Mouse (Mus musculus) forebrain, embryonic 11.5 days (tissue): Measurements from ENCODE around the gene Plcxd1. TPM values are rescaled to one million over a fixed set of nuclear protein-coding genes. Genes with fewer than 3 reads are reported as not detected.

Experiments used
- polyA plus RNA-seq: library from polyadenylated mRNA; unstranded; fragments of >200 nt; fragmentation: Nextera tagmentation; extraction: Ambion mirVana; gene quantifications from 2 replicates; pipeline ENCODE4 v1.2.1, GENCODE M21; 2014

The Plcxd1 gene
- polyA plus RNA-seq, 1 experiment from 2014 or later, result 0.43 TPM

Other genes starting within 250 kb of the Plcxd1 start
- 0.68 and 1.1 TPM in 2 replicates for gene Gm15446, start 176.6 kb upstream of the Plcxd1 start, polyA plus RNA-seq
- gene Zfp932, start 103.4 kb upstream of the Plcxd1 start, polyA plus RNA-seq, result 28.0 and 28.6 TPM in 2 replicates
- 5.7 and 6.4 TPM in 2 replicates for gene Gm17655, start 27.5 kb upstream of the Plcxd1 start, polyA plus RNA-seq
- 1.3 and 2.7 TPM in 2 replicates for gene Gm35315, start 5.5 kb upstream of the Plcxd1 start, polyA plus RNA-seq
- gene Gtpbp6, start 8.2 kb downstream of the Plcxd1 start, polyA plus RNA-seq, result 24.4 and 28.2 TPM in 2 replicates
- gene Zfp605, start 10.1 kb downstream of the Plcxd1 start, polyA plus RNA-seq, result 6.3 and 6.4 TPM in 2 replicates
- gene Chfr, start 35.9 kb downstream of the Plcxd1 start, polyA plus RNA-seq, result 64.1 and 69.2 TPM in 2 replicates
- gene Golga3, start 76.7 kb downstream of the Plcxd1 start, polyA plus RNA-seq, result 20.0 and 20.7 TPM in 2 replicates
- gene Ankle2, start 131.0 kb downstream of the Plcxd1 start, polyA plus RNA-seq, result 39.0 and 48.6 TPM in 2 replicates
- 92.4 and 104 TPM in 2 replicates for gene Pgam5, start 169.9 kb downstream of the Plcxd1 start, polyA plus RNA-seq
- gene Pxmp2, start 186.2 kb downstream of the Plcxd1 start, polyA plus RNA-seq, result 10.7 and 12.2 TPM in 2 replicates
- gene Pole, start 186.3 kb downstream of the Plcxd1 start, polyA plus RNA-seq, result 49.8 and 50.7 TPM in 2 replicates
- 1.0 and 1.3 TPM in 2 replicates for gene P2rx2, start 243.2 kb downstream of the Plcxd1 start, polyA plus RNA-seq
- gene Lrcol1, start 244.8 kb downstream of the Plcxd1 start, polyA plus RNA-seq, result not detected in 2 replicates